Mouse (Mus musculus) limb, embryonic 10.5 days (tissue): ENCODE measurements at regions not wholly inside any gene's neighbourhood (a gene's known extent, or its start where the extent isn't known, plus 50 kb on each side); places are given as distances from the start of the nearest gene placed in this dataset.
"Not testable (repeated sequence)": the region's sequence is repeated elsewhere in the genome, so short reads cannot be mapped to it uniquely, and the experiment has no call there.

Experiments
- DNase-seq: peaks from one replicate; pipeline ENCODE4 v3.0.0-alpha.2; 2017; ENCODE audit warnings: low spot score
- H3K27ac ChIP-seq: fragments of 300-500 bp; sonication (generic); 2 replicates; pipeline ENCODE4 v1.5.1; 2016; ENCODE audit warnings: mild to moderate bottlenecking
- H3K27me3 ChIP-seq: fragments of 300-500 bp; sonication (generic); 2 replicates; pipeline ENCODE4 v1.6.1; 2016; ENCODE audit warnings: low read depth, mild to moderate bottlenecking; ENCODE audit not compliant: poor library complexity, severe bottlenecking
- H3K36me3 ChIP-seq: fragments of 300-500 bp; sonication (generic); 2 replicates; pipeline ENCODE4 v1.6.1; 2016; ENCODE audit warnings: mild to moderate bottlenecking, moderate library complexity
- H3K4me1 ChIP-seq: fragments of 300-500 bp; sonication (generic); 2 replicates; pipeline ENCODE4 v1.6.1; 2016
- H3K4me3 ChIP-seq: fragments of 300-500 bp; sonication (generic); 2 replicates; pipeline ENCODE4 v1.5.1; 2016; ENCODE audit warnings: mild to moderate bottlenecking, moderate library complexity
- H3K9me3 ChIP-seq: fragments of 300-500 bp; sonication (generic); replicated peaks from 2 replicates; pipeline ENCODE4 v1.6.1; 2016; ENCODE audit warnings: mild to moderate bottlenecking
- WGBS: fragments of 180-500 bp; shearing (Covaris S2); methylation state at CpG from one replicate; pipeline ENCODE4 v1.1.7; 2016; 5-methylcytosine and 5-hydroxymethylcytosine counted together

- peaks cover 12% of the 10 kb centered on the region for H3K4me1 ChIP-seq
- H3K36me3 ChIP-seq: no peaks in the 10 kb centered on the region
- H3K4me3 ChIP-seq: no peak overlapping the region
- no peaks in the 10 kb centered on the region for H3K9me3 ChIP-seq
- no peak for DNase-seq
- 51% methylated on average over 15 of the region's 15 CpGs for WGBS
- H3K27ac ChIP-seq: no peak overlapping the region
- H3K27me3 ChIP-seq: peaks cover 5% of the 10 kb centered on the region; the same call in 1 of the 2 replicates
These were observed 198.7 kb upstream of the Nectin1 start for GRCm38 (mm10) chr9:43545081-43545565.

- no peak overlapping the region for H3K4me3 ChIP-seq
- H3K27me3 ChIP-seq: peaks cover 5% of the 10 kb centered on the region; the same call in 1 of the 2 replicates
- H3K36me3 ChIP-seq: no peaks in the 10 kb centered on the region
- WGBS: 76% methylated on average over 4 of the region's 4 CpGs
- DNase-seq: no peak
- peaks cover 12% of the 10 kb centered on the region for H3K4me1 ChIP-seq
- H3K27ac ChIP-seq: no peak overlapping the region
- H3K9me3 ChIP-seq: no peaks in the 10 kb centered on the region
These were observed 194.9 kb upstream of the Nectin1 start for GRCm38 (mm10) chr9:43548883-43549282.

- 57% methylated on average over 7 of the region's 7 CpGs for WGBS
- H3K4me1 ChIP-seq: peaks cover 12% of the 10 kb centered on the region
- no peaks in the 10 kb centered on the region for H3K36me3 ChIP-seq
- peaks cover 5% of the 10 kb centered on the region; the same call in 1 of the 2 replicates for H3K27me3 ChIP-seq
- no peak overlapping the region for H3K4me3 ChIP-seq
- H3K9me3 ChIP-seq: no peaks in the 10 kb centered on the region
- H3K27ac ChIP-seq: no peak overlapping the region
- DNase-seq: no peak
These were observed 194.5 kb upstream of the Nectin1 start for GRCm38 (mm10) chr9:43549293-43549692.

- H3K4me3 ChIP-seq, H3K4me1 ChIP-seq, H3K36me3 ChIP-seq, H3K27me3 ChIP-seq, DNase-seq, H3K27ac ChIP-seq, H3K9me3 ChIP-seq: not testable (repeated sequence)
- WGBS: 86% methylated on average over 1 of the region's 1 CpGs
These were observed 191.0 kb upstream of the Nectin1 start for GRCm38 (mm10) chr9:43552758-43553157.

GRCm38 (mm10) chr9:43562016-43562415, 181.8 kb upstream of the Nectin1 start:
- no peaks in the 10 kb centered on the region for H3K36me3 ChIP-seq
- H3K4me3 ChIP-seq: no peak overlapping the region
- 81% methylated on average over 6 of the region's 6 CpGs for WGBS
- no peak overlapping the region for H3K27ac ChIP-seq
- no peaks in the 10 kb centered on the region for H3K27me3 ChIP-seq
- peaks cover 8% of the 10 kb centered on the region; the same call in 1 of the 2 replicates for H3K4me1 ChIP-seq
- DNase-seq: no peak
- H3K9me3 ChIP-seq: no peaks in the 10 kb centered on the region

GRCm38 (mm10) chr9:43564239-43564906, 179.4 kb upstream of the Nectin1 start:
- H3K27ac ChIP-seq: no peak overlapping the region
- H3K4me3 ChIP-seq: no peak overlapping the region
- H3K4me1 ChIP-seq: peaks cover 16% of the 10 kb centered on the region
- H3K36me3 ChIP-seq: no peaks in the 10 kb centered on the region
- 88% methylated on average over 22 of the region's 22 CpGs for WGBS
- DNase-seq: no peak
- no peaks in the 10 kb centered on the region for H3K9me3 ChIP-seq
- peaks cover 8% of the 10 kb centered on the region; the same call in 1 of the 2 replicates for H3K27me3 ChIP-seq

GRCm38 (mm10) chr9:43568851-43569250, 174.9 kb upstream of the Nectin1 start:
- Histone ChIP-seq H3K4me3 (no peak overlapping the region), H3K4me1 (peaks cover 21% of the 10 kb centered on the region), H3K9me3 (no peaks in the 10 kb centered on the region), H3K27ac (no peak overlapping the region), H3K36me3 (no peaks in the 10 kb centered on the region), H3K27me3 (peaks cover 23% of the 10 kb centered on the region; the same call in 1 of the 2 replicates)
- no peak for DNase-seq
- WGBS: 37% methylated on average over 4 of the region's 4 CpGs

GRCm38 (mm10) chr9:43571086-43571485, 172.7 kb upstream of the Nectin1 start:
- Histone ChIP-seq H3K4me3 (no peak overlapping the region), H3K36me3 (no peaks in the 10 kb centered on the region), H3K9me3 (no peaks in the 10 kb centered on the region), H3K4me1 (peaks cover 12% of the 10 kb centered on the region), H3K27ac (no peak overlapping the region), H3K27me3 (peaks cover 23% of the 10 kb centered on the region; the same call in 1 of the 2 replicates)
- no peak for DNase-seq
- WGBS: 84% methylated on average over 6 of the region's 6 CpGs

- no peaks in the 10 kb centered on the region for H3K4me1 ChIP-seq
- H3K4me3 ChIP-seq: no peak overlapping the region
- H3K36me3 ChIP-seq: no peaks in the 10 kb centered on the region
- no peak overlapping the region for H3K27ac ChIP-seq
- no peaks in the 10 kb centered on the region for H3K9me3 ChIP-seq
- peaks cover 17% of the 10 kb centered on the region for H3K27me3 ChIP-seq
- 92% methylated on average over 6 of the region's 6 CpGs for WGBS
- no peak for DNase-seq
These were observed 168.1 kb upstream of the Nectin1 start for GRCm38 (mm10) chr9:43575659-43576058.

GRCm38 (mm10) chr9:43580653-43581052, 163.1 kb upstream of the Nectin1 start:
- WGBS: 45% methylated on average over 6 of the region's 6 CpGs

GRCm38 (mm10) chr9:43585616-43586015, 158.2 kb upstream of the Nectin1 start:
- H3K27ac ChIP-seq: no peak overlapping the region
- no peaks in the 10 kb centered on the region for H3K27me3 ChIP-seq
- no peaks in the 10 kb centered on the region for H3K36me3 ChIP-seq
- WGBS: 74% methylated on average over 6 of the region's 6 CpGs
- peaks cover 8% of the 10 kb centered on the region; the same call in 1 of the 2 replicates for H3K4me1 ChIP-seq
- no peaks in the 10 kb centered on the region for H3K9me3 ChIP-seq
- no peak overlapping the region for H3K4me3 ChIP-seq
- DNase-seq: no peak

More at GRCm38 (mm10) chr9:43580653-43581052, 163.1 kb upstream of the Nectin1 start:
- Histone ChIP-seq H3K27me3 (peaks cover 10% of the 10 kb centered on the region; the same call in 1 of the 2 replicates), H3K9me3 (no peaks in the 10 kb centered on the region), H3K4me3 (no peak overlapping the region), H3K36me3 (no peaks in the 10 kb centered on the region), H3K4me1 (peaks cover 8% of the 10 kb centered on the region; the same call in 1 of the 2 replicates), H3K27ac (no peak overlapping the region)
- no peak for DNase-seq

GRCm38 (mm10) chr9:43593236-43593635, 150.5 kb upstream of the Nectin1 start:
- 82% methylated on average over 6 of the region's 6 CpGs for WGBS
- Histone ChIP-seq H3K36me3 (no peaks in the 10 kb centered on the region), H3K4me3 (no peak overlapping the region), H3K27ac (no peak overlapping the region), H3K4me1 (no peaks in the 10 kb centered on the region), H3K9me3 (no peaks in the 10 kb centered on the region), H3K27me3 (no peaks in the 10 kb centered on the region)
- no peak for DNase-seq

GRCm38 (mm10) chr9:43594814-43595213, 149.0 kb upstream of the Nectin1 start:
- WGBS: 80% methylated on average over 3 of the region's 3 CpGs
- no peaks in the 10 kb centered on the region for H3K36me3 ChIP-seq
- no peak overlapping the region for H3K27ac ChIP-seq
- no peaks in the 10 kb centered on the region for H3K27me3 ChIP-seq
- no peaks in the 10 kb centered on the region for H3K4me1 ChIP-seq
- DNase-seq: no peak
- no peaks in the 10 kb centered on the region for H3K9me3 ChIP-seq
- no peak overlapping the region for H3K4me3 ChIP-seq
